Mouse (Mus musculus) liver, adult 2 months (tissue): ENCODE results near the gene Mep1a. TPM values are rescaled to one million over a fixed set of nuclear protein-coding genes. Genes with fewer than 3 reads are reported as not detected.
"Not testable (repeated sequence)": the region's sequence is repeated elsewhere in the genome, so short reads cannot be mapped to it uniquely, and the experiment has no call there.

Experiments
- DNase-seq: peaks from one replicate; pipeline ENCODE4 v3.0.0-alpha.2; 2011; ENCODE audit warnings: low read depth, low spot score; ENCODE audit errors: extremely low read depth
- H3K27ac ChIP-seq: fragments of 200-500 bp; replicated peaks from 2 replicates; pipeline ENCODE4 v1.5.1; 2012; ENCODE audit warnings: low read depth, mild to moderate bottlenecking, control low read depth, inconsistent platforms, low read length; ENCODE audit not compliant: insufficient read depth
- H3K27me3 ChIP-seq: fragments of 200-500 bp; 2 replicates; pipeline ENCODE4 v1.6.1; 2012; ENCODE audit warnings: mild to moderate bottlenecking, moderate library complexity, low read length, inconsistent platforms; ENCODE audit not compliant: control insufficient read depth, insufficient read depth
- H3K36me3 ChIP-seq: fragments of 200-500 bp; 2 replicates; pipeline ENCODE4 v1.6.1; 2012; ENCODE audit warnings: low read length, inconsistent platforms; ENCODE audit not compliant: control insufficient read depth, insufficient read depth
- H3K4me1 ChIP-seq: fragments of 200-500 bp; 2 replicates; pipeline ENCODE4 v1.6.1; 2011; ENCODE audit warnings: low read length; ENCODE audit not compliant: control insufficient read depth, insufficient read depth
- H3K4me3 ChIP-seq: fragments of 200-500 bp; 2 replicates; pipeline ENCODE4 v1.5.1; 2011; ENCODE audit warnings: low read depth, mild to moderate bottlenecking, control low read depth, low read length, moderate library complexity; ENCODE audit not compliant: insufficient read depth
- H3K79me2 ChIP-seq: fragments of 200-500 bp; 2 replicates; pipeline ENCODE4 v1.6.1; 2012; ENCODE audit warnings: inconsistent platforms, mild to moderate bottlenecking, low read length, moderate library complexity; ENCODE audit not compliant: control insufficient read depth, insufficient read depth
- H3K9ac ChIP-seq: fragments of 200-500 bp; 2 replicates; pipeline ENCODE4 v1.6.1; 2012; ENCODE audit warnings: low read depth, mild to moderate bottlenecking, control low read depth, inconsistent platforms, low read length
- CTCF ChIP-seq: fragments of 200-500 bp; IDR thresholded peaks from 2 replicates; pipeline ENCODE4 v1.5.1; 2011; ENCODE audit warnings: low read depth, low read length, control low read depth
- POLR2A ChIP-seq: fragments of 200-500 bp; IDR thresholded peaks from 2 replicates; pipeline ENCODE4 v1.6.1; 2011; ENCODE audit warnings: low read length, control low read depth; ENCODE audit not compliant: insufficient read depth; ENCODE audit errors: extremely low read depth
- WGBS: fragments of 180-500 bp; shearing (Covaris S2); methylation state at CpG from one replicate; pipeline ENCODE4 v1.1.7; 2018; 5-methylcytosine and 5-hydroxymethylcytosine counted together
- polyA plus RNA-seq: library from polyadenylated mRNA; depleted of rRNA; stranded (reverse); fragments of >200 nt; gene quantifications from 2 replicates; pipeline ENCODE4 v1.2.3, GENCODE M21; 2012; rRNA removed
- total RNA-seq: library from RNA; depleted of rRNA; stranded (reverse); fragments of >200 nt; gene quantifications from 2 replicates; pipeline ENCODE4 v1.2.3, GENCODE M21; 2014; rRNA removed

Gene Mep1a
- total RNA-seq (0.07 TPM in 1 of 2 replicates, not detected in the other), polyA plus RNA-seq (0.05 and 0.07 TPM in 2 replicates)

- no peak within 1 kb of the TSS for H3K4me3 ChIP-seq
- TF ChIP-seq POLR2A (no peak), CTCF (no peak)
- no peaks in the 10 kb centered on the region for H3K4me1 ChIP-seq
- peak; percentile 19 for DNase-seq
- 53% methylated on average over 9 of the region's 9 CpGs for WGBS
- no peak within 1 kb of the TSS for H3K9ac ChIP-seq
- no peak within 1 kb of the TSS for H3K27ac ChIP-seq
- H3K36me3 ChIP-seq = no peaks in the 10 kb centered on the region
- no peaks in the 10 kb centered on the region for H3K27me3 ChIP-seq
- H3K79me2 ChIP-seq = no peaks in the 10 kb centered on the region
These were observed at the start of gene Mep1a for GRCm38 (mm10) chr17:43502592-43502991. TSS of gene Mep1a (minus strand) at chr17:43502812.

DNA sequence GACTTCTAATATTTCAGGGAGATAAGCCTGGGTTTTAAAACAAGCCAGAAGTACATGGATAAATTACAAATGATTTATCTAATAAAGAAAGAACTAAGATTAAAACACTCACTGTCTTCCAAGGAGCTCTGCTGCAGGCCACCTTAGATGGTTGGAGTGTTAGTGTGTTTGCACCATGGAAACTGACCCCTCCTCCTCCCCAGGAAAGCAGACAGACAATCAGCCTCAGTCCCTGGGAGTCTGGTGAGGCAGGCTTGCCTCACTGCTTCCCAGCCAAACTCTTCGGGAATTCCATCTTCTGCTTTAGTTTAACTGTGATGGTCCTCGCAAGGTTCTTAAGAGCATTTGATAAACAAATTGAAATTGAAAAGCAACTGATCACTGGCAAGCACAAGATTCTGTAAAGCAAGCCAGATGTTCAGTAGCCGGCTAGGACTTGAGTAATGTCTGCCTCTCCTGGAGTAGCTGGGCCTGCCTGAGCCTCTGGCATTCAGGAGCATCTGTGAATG is 48.6 kb upstream of the Mep1a start:
- Histone ChIP-seq H3K4me3 (no peak overlapping the region), H3K79me2 (no peaks in the 10 kb centered on the region), H3K4me1 (no peaks in the 10 kb centered on the region), H3K27me3 (no peaks in the 10 kb centered on the region), H3K27ac (no peak overlapping the region), H3K36me3 (no peaks in the 10 kb centered on the region), H3K9ac (no peak overlapping the region)
- 93% methylated on average over 3 of the region's 3 CpGs for WGBS
- TF ChIP-seq CTCF (no peak), POLR2A (no peak)
- no peak for DNase-seq

GRCm38 (mm10) chr17:43544040-43544439 is 41.4 kb upstream of the Mep1a start:
- Histone ChIP-seq H3K4me3 (no peak overlapping the region), H3K9ac (no peak overlapping the region), H3K4me1 (no peaks in the 10 kb centered on the region), H3K36me3 (no peaks in the 10 kb centered on the region), H3K79me2 (no peaks in the 10 kb centered on the region), H3K27me3 (no peaks in the 10 kb centered on the region), H3K27ac (no peak overlapping the region)
- 92% methylated on average over 4 of the region's 4 CpGs for WGBS
- no peak for DNase-seq
- TF ChIP-seq CTCF = no peak
- no peak for TF ChIP-seq POLR2A

- DNase-seq = no peak
- Histone ChIP-seq H3K27ac (no peak within 1 kb of the TSS), H3K4me1 (no peaks in the 10 kb centered on the region), H3K36me3 (no peaks in the 10 kb centered on the region), H3K27me3 (no peaks in the 10 kb centered on the region), H3K9ac (no peak within 1 kb of the TSS), H3K79me2 (no peaks in the 10 kb centered on the region), H3K4me3 (no peak within 1 kb of the TSS)
- 84% methylated on average over 1 of the region's 1 CpGs for WGBS
- TF ChIP-seq CTCF (no peak), POLR2A (no peak)
These were observed 40.9 kb upstream of the Mep1a start, which contains the start of gene Ankrd66 for GRCm38 (mm10) chr17:43543539-43543938. TSS of gene Ankrd66 (minus strand) at chr17:43543639.

DNA sequence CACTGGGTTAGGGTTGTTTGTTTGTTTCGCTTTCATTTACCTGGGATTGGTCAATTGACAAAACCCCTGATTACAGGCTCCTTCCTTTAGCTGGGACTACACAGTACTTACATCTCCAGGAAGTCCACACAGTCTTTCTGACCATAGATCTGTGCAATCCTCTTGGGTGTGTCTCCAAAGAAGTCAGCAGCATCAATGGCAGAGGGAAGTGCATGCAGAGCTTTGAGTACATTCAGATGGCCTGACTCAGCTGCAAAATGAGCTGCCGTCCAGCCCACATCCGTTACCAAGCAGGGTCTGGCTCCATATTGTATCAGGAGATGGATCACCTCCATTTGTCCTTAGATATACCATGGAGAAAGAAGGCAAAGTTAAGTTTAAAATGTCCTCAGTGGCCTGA is 36.2 kb upstream of the Mep1a start:
- no peaks in the 10 kb centered on the region for H3K27me3 ChIP-seq
- TF ChIP-seq POLR2A (no peak), CTCF (no peak)
- 90% methylated on average over 3 of the region's 3 CpGs for WGBS

DNA sequence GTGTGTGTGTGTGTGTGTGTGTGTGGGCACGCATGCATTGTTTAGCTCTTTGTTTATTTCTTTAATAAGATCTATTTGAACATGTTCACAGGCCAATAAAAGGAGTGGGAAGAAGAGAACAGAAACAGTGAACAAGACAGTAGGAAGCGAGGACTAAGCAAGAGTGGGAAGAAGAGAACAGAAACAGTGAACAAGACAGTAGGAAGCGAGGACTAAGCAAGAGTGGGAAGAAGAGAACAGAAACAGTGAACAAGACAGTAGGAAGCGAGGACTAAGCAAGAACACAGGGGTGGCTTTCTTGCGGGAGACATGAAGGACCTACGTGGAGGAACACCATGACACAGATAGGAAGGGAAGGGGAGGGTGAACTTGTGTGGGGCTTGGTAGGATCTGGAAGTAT is 34.2 kb upstream of the Mep1a start:
- H3K79me2 ChIP-seq, H3K9ac ChIP-seq, H3K4me1 ChIP-seq, DNase-seq, H3K27ac ChIP-seq, H3K27me3 ChIP-seq, H3K36me3 ChIP-seq, H3K4me3 ChIP-seq: not testable (repeated sequence)
- 86% methylated on average over 6 of the region's 6 CpGs for WGBS

More for the DNA sequence above, 36.2 kb upstream of the Mep1a start:
- Histone ChIP-seq H3K4me3 (no peak overlapping the region), H3K79me2 (no peaks in the 10 kb centered on the region), H3K4me1 (no peaks in the 10 kb centered on the region), H3K36me3 (no peaks in the 10 kb centered on the region), H3K27ac (no peak overlapping the region), H3K9ac (no peak overlapping the region)
- peak; percentile 13 for DNase-seq
